Mouse (Mus musculus) urinary bladder, postnatal 0 days (tissue): ENCODE measurements around the gene Vmn1r43. TPM values are rescaled to one million over a fixed set of nuclear protein-coding genes. Genes with fewer than 3 reads are reported as not detected.

Source experiments
- polyA plus RNA-seq: library from polyadenylated mRNA; unstranded; fragments of >200 nt; fragmentation: Nextera tagmentation; extraction: Ambion mirVana; gene quantifications from 2 replicates; pipeline ENCODE4 v1.2.1, GENCODE M21; 2015

Gene Vmn1r43
- not detected in 2 replicates for polyA plus RNA-seq

GRCm38 (mm10) chr6:89876313-89876712, at the start of gene Vmn1r43, which contains the start of gene Vmn1r42:
Vmn1r43 (minus strand) TSS chr6:89876413.
Vmn1r42 (minus strand) TSS chr6:89876413.

DNA sequence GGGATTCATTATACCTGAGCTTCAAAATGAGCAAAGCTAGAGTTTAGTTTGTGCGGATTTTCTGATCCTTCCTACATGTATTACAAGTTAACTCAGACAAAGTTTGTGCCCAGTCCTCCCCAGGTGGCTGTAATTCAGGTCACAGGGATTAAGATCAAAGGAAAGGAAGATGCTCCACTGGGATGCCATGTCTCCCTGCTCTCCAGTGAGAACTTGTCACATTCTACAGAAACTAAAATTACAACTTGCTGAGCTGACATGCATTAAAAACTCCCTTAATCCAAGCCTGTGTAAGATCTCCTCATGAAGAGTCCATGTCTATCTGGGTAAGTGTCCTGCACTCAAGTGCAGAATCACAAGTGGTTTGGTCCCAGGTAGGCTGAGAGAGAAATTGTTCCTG, 7.1 kb upstream of the Vmn1r43 start, which contains the start of gene Vmn1r44:
Gene Vmn1r44 (plus strand): TSS at position 301 of the 400 bp plus-strand sequence.

Other genes with a start within 250 kb of the Vmn1r43 start
- 10.5 and 12.2 TPM in 2 replicates for gene Txnrd3, start 232.4 kb downstream of the Vmn1r43 start, polyA plus RNA-seq
- not detected in 2 replicates for gene Vmn1r40, start 168.9 kb downstream of the Vmn1r43 start, polyA plus RNA-seq
- not detected in 2 replicates for gene Vmn1r41, start 135.6 kb downstream of the Vmn1r43 start, polyA plus RNA-seq
- not detected in 2 replicates for gene Vmn1r42, start within 50 bp of the Vmn1r43 start, polyA plus RNA-seq
- gene Vmn1r44, start 7.2 kb upstream of the Vmn1r43 start, polyA plus RNA-seq: not detected in 2 replicates
- not detected in 2 replicates for gene Vmn1r45, start 64.2 kb upstream of the Vmn1r43 start, polyA plus RNA-seq
- not detected in 2 replicates for gene Vmn1r46, start 92.9 kb upstream of the Vmn1r43 start, polyA plus RNA-seq
- not detected in 2 replicates for gene Vmn1r47, start 139.7 kb upstream of the Vmn1r43 start, polyA plus RNA-seq
- gene Vmn1r48, start 160.4 kb upstream of the Vmn1r43 start, polyA plus RNA-seq: not detected in 2 replicates
- not detected in 2 replicates for gene Vmn1r49, start 202.1 kb upstream of the Vmn1r43 start, polyA plus RNA-seq
- not detected in 2 replicates for gene Vmn1r50, start 225.0 kb upstream of the Vmn1r43 start, polyA plus RNA-seq
- gene Vmn1r51, start 246.2 kb upstream of the Vmn1r43 start, polyA plus RNA-seq: 0.05 TPM in 1 of 2 replicates, not detected in the other